Mouse (Mus musculus) E14TG2a.4 (cell line): ENCODE results near the gene Vwce.

Experiments used
- CTCF ChIP-seq: conservative IDR thresholded peaks from 2 replicates; pipeline ENCODE4 v1.5.1; 2014; ENCODE audit warnings: low read length
- NANOG ChIP-seq: IDR thresholded peaks from 2 replicates; pipeline ENCODE4 v1.6.1; 2014; ENCODE audit warnings: borderline replicate concordance, low read length, mixed read lengths

- no peak for TF ChIP-seq NANOG
- peak; percentile 84 for TF ChIP-seq CTCF
These were observed 80.9 kb downstream of the Vwce start for GRCm38 (mm10) chr19:10714682-10715475.
